Mouse (Mus musculus): Measurements from ENCODE around the gene Hnrnpab.

Hnrnpab gene

DNA sequence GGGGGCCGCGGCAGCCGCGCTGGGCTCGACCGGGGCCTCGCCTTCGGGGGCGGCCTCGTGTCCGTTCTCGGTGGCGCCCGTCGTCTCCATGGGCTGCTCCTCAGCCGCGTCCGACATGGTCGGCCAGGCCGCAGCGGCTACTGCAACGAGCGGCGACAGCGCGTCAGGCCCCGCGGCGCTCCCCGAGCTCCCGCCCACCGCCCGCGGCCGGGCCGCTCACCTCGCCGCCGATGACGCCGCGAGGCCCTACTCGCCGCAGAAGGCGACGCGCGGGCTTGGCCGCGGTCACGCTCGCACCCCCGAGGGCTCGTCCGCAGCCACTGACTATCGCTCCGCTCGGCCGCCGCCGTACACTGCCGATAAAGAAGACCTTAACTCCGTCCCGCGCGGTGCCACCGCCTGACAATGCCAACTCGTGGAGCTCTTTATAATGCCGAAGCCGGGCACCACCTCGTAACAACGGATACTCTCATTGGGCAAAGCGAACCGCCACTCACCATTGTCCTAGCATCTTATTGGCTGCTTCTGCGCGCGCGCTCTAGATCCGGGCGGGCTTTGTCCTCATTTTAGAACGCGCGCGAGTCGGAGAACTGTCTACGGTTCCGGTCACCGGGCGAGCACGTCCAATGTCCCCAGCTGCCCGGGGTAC lies at the start of gene Hnrnpab:
Hnrnpab (minus strand) TSS at position 401 of the 649 bp plus-strand sequence.
- in situ Hi-C loops (cut with MboI, MseI), result no loop called here

DNA sequence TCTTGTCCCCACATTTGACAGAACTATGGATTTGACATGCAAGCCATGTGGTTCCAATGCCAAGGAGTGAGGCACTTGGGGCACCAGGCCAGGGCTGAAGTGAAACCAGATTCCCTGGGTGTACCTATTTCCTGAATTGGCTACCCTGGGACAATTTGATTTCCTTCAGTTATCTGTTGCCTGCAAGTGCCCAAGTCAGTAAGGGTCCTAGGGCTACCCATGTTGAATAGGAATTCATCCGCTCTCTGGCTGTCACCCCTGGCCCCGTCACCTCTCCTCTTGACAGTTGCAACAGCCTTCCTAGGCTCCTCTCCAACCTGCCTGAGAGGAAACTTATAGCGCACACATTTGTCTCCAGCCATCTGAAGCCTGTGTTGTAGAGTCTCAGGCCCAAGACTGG lies 48.2 kb upstream of the Hnrnpab start:
- in situ Hi-C loops (cut with MboI, MseI), result loop anchor here in 1 of 2 experiments (5.0 kb wide), 1 partner anchor 38 kb away; the partner anchor contains the start of gene Nhp2

DNA sequence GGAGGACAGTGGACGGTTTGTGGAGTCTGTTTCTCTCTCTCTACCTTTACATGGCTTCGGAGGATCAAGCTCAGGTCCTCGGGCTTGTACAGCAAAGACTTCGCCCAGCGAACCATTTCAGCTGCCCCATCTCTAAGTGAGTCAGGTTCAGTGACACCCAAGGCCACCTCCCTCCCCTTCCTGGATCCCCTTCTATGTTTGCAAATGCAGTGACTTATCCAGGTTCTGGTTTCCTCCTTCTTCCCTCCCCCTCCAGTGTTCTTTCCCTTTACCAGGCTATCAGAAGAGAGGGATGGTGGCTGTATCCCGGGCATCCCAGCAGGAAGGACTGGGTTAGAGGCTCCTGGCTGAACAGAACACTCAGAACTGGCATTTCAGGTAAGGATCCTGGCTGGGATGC lies 47.1 kb upstream of the Hnrnpab start:
- in situ Hi-C loops (cut with MboI, MseI), result loop anchor here in 1 of 2 experiments (5.0 kb wide), 1 partner anchor 36 kb away; the partner anchor contains the start of gene Nhp2

DNA sequence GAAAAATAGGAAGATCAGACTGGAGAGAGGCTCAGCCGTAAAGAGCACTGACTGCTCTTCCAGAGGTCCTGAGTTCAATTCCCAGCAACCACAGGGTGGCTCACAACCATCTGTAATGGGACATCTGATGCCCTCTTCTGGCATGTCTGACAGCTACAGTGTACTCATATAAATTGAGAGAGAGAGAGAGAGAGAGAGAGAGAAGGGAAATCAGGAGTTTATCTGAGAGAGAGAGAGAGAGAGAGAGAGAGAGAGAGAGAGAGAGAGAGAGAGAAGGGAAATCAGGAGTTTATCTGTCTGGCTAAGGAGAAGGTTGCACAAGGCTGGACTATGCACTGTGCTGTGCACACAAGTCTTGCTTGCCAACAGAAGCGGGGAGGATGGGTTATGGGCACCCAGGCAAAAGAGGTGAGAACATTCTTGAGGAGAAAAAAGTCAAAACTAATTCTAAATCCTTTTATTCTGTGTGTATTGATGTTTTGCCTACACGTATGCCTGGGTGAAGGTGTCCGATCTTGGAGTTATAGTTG lies 46.3 kb upstream of the Hnrnpab start:
- in situ Hi-C loops (cut with MboI, MseI), result loop anchor here in 1 of 2 experiments (5.0 kb wide), 1 partner anchor 36 kb away; the partner anchor contains the start of gene Nhp2

DNA sequence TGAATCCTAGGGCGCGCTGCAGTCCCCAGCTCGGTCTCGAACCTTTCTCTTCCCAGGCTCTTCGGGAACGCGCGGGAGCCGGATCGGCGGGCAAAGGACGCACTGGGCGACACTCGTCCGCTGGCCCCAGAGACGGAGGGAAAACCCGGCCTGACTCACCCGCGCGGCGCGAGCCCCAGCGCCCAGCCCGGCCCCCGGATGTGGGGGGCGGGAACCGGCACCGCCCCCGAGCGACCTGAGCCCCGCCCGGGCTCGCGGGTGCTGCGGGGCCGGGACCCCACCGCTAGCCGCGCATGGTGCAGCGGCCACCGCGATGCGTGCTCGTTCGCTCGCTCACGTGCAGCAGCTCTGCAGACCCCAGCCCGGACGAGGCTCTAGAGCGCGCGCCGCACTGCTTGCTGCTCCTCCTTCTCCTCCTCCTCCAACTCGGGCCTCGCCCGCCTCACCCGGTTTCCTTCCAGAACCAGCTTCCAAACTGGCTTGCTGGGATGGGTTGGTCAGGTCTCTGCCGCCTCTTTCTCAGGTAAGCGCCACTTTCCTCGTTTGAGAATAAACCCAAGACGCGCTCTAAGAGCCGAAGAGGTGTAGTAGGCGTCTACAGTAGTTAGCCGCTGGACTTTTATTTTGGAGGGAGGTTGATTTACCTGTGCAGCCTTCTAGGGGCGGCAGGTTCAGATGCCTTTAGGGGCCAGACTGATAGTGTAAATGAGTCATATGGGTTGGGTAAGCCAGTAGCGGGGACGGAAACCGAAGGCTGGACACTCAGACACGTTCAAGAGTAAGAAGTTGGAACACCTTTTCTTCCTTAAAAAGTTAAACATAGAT lies 44.3 kb upstream of the Hnrnpab start, which contains the start of the genes N4bp3 and D930048N14Rik:
N4bp3 (minus strand) TSS at position 152 of the 825 bp plus-strand sequence.
D930048N14Rik (plus strand) TSS at position 264 of the 825 bp plus-strand sequence.
- in situ Hi-C loops (cut with MboI, MseI), result loop anchor here in 1 of 2 experiments (5.0 kb wide), 1 partner anchor 34 kb away; the partner anchor contains the start of gene Nhp2

- in situ Hi-C loops (cut with MboI, MseI), result loop anchor here in 1 of 2 experiments (5.0 kb wide), 1 partner anchor 33 kb away; the partner anchor contains the start of gene Nhp2
Observed at GRCm38 (mm10) chr11:51650261-51650660, 43.6 kb upstream of the Hnrnpab start.

DNA sequence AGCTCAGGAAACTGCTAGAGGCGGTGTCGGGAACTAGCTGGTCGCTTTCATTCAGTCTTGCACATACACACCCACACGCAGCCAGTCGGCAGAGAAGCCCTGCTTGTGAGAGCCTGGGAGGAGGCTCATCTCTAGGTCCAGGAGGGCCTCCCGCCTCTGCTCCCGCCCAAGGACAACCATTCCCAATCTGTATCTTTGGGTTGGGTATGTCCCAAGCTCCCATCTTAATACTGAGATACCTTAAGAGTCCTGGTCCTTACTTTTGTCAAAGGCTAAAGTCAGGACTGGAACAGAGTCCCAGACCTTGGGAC lies 43.2 kb upstream of the Hnrnpab start:
- in situ Hi-C loops (cut with MboI, MseI), result loop anchor here in 1 of 2 experiments (5.0 kb wide), 1 partner anchor 33 kb away; the partner anchor contains the start of gene Nhp2

DNA sequence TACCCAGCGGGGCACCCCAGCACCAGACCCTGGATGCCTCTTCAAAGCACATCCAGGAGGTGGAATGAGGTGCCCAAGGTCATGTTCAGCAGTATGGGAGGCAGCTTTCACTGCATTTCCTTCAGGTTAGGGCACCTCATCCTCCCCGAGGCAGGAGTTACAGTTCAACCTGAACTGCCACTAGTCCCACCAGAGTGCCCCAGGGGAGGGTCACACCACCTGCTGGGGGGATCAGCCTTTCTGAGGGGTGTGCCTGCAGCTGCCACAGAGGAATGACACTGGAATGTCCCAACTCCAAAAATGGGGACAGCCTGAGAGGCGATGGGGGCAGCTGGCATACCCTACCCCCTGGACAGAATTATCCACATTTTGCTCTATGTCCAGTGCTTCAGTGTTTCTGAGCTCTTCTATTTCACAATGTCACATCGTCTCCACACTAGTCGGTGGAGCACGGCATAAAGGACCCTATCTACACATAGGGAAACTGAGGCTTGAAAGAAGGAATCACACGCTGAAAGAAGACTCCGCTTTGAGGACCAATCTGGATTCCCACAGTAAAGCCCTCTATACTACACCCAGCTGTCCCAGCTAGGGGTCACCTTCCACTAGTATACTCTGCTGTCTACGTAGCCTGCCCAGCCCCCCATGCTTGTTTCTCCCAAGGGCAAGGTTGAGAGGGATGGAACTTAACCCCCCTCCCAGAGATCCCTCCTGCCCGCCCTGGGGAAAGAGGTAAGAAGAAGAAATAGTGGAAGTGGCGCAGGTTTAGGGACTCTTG lies 42.7 kb upstream of the Hnrnpab start:
- in situ Hi-C loops (cut with MboI, MseI), result no loop called here

DNA sequence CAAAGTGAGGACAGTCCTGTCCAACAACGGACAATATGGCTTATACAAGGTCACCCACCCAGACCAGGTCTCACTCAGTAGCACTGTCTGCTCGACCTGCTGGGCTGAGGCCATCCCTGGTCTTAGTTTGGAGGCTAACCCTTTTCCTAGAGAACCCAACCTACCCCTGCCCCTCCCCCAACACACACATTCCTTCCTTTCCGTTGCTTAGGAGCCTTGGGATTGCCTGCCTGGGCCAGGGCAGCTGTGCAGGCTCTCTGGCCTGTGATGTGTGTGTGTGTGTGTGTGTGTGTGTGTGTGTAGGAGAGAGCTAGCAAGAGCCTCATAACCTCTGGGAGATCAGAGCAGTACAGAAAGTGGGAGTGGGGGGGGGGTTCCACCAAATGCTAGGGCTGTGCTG lies 41.9 kb upstream of the Hnrnpab start:
- in situ Hi-C loops (cut with MboI, MseI), result no loop called here

DNA sequence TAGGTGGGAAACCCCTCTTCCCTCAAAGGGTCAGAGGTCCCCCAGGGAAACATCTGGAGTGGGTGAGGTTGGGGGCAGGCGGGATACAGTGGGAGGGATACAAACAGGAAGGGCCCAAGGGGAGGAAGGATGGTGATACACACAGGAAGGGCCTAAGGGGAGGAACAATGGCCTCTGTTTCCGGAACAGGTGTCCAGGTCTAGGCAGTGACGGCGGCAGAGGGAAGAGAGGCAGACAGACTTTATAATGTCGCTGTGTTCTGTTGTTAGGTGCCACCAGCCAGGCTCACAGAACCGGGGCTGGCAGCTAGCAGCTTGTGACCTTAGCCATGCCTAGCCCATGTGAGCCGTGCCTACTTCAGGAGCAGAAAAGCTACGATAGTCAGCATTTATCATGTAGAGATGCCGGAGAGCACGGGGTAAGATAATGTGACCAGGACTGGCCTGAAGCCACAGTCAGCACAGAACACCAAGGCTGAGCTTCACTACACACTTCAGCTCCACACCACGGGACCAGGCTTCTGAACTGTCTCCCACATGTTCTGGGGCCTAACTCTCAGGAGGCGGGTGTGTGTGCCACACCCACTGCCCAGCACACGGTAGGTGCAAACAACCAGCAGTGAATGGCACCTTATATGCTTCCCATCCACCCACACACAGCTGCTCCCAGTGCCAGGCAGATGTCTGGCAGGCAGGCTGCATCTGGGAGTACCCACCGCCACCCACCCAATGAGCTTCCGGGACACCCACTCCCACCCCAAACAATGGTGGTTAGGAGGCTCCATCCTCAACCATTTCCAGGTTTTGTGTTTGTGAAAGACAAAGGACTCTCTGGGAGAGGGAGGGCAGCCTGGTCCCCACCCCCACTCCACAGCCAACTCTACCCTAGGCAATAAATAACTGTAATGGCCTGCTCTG lies 40.4 kb upstream of the Hnrnpab start:
- in situ Hi-C loops (cut with MboI, MseI), result no loop called here

- in situ Hi-C loops (cut with MboI, MseI), result no loop called here
Observed at GRCm38 (mm10) chr11:51646245-51646644, 39.6 kb upstream of the Hnrnpab start.

DNA sequence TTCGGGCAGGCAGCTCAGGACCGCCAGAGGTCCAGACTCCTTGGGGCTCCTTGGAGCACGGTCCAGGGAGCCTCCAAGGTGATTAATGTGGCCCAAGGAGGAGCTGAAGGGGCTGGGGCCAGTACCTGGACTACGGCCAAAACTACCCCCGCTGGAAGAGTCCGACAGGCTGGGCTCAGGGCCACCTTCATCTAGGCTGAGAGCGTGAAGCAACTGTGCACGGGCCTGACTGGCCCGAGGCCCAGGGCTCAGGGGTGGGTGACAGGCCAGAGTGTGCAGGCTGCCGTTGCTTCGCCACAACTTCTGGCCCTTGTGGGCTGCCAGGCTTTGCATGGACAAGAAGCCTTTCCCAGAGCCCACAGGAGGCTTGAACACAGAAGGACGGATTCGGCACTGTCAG lies 38.6 kb upstream of the Hnrnpab start:
- in situ Hi-C loops (cut with MboI, MseI), result no loop called here

- in situ Hi-C loops (cut with MboI, MseI), result loop anchor here in 1 of 2 experiments (5.0 kb wide), 1 partner anchor 43 kb away; the partner anchor contains the start of gene 0610009B22Rik
Observed at GRCm38 (mm10) chr11:51644217-51644616, 37.6 kb upstream of the Hnrnpab start.

DNA sequence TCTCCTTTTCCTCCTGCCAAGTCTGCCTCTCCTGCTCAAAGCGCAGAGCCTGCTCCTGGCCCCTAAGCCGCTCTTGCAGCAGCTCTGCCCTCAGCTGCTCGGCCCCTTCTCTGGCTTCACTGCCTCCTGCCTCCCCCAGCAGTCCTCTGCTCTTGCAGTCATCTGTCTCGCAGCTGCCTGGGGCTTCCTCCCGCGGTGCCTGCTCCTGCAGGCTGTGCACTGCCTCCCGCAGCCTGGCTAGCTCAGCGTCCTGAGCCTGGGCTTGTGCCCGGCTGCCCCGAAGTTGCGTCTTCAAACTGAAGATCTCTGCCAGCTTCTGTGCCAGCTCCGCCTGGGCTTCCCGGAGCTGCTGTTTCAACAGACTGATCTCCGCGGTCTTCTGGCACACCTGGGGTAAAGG lies 37.1 kb upstream of the Hnrnpab start:
- in situ Hi-C loops (cut with MboI, MseI), result loop anchor here in 1 of 2 experiments (5.0 kb wide), 1 partner anchor 44 kb away; the partner anchor contains the start of gene 0610009B22Rik

DNA sequence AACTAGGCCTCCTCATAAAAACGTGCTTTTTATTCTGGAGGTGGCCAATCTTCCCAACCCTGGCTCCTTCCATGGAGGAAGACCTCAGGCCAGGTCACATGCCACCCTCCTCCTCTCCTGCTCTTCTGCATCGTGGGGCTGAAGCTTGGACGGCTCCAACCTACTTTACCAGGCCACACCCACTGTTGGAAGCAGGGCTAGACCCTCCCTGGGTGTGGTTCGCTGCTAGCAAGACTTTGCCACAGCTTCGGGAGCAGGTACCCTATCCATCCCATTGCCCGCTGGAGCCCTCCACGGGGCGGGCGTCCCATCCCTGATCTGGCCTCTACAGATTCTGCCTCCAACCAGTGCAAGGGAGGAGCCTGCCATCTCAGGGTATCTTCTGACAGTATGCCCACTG lies 36.6 kb upstream of the Hnrnpab start:
- in situ Hi-C loops (cut with MboI, MseI), result loop anchor here in 1 of 2 experiments (5.0 kb wide), 1 partner anchor 44 kb away; the partner anchor contains the start of gene 0610009B22Rik

GRCm38 (mm10) chr11:51640748-51641147 lies 34.1 kb upstream of the Hnrnpab start:
- in situ Hi-C loops (cut with MboI, MseI), result loop anchor here in 1 of 2 experiments (5.0 kb wide), 1 partner anchor 47 kb away; the partner anchor contains the start of gene 0610009B22Rik

DNA sequence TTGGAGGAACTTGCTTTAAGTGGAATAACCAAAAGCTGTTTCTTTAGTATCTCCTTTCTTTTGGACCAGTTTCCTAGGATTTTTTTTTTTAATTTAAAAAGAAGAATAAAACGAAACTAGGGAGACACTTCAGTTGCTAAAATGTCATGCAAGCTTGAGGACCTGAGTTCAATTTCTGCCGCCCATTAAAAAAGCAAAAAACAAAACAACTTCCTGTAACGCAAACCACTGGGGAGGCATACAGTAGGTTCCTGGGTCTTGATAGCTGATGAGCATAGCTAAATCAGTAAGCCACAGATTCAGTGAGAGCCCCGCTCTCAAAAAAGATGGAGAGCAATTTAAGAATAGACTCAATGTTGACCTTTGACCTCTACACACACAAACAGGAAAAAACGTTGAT lies 31.9 kb upstream of the Hnrnpab start:
- in situ Hi-C loops (cut with MboI, MseI), result no loop called here

- in situ Hi-C loops (cut with MboI, MseI), result no loop called here
Observed at GRCm38 (mm10) chr11:51637971-51638414, 31.3 kb upstream of the Hnrnpab start.

- in situ Hi-C loops (cut with MboI, MseI), result no loop called here
Observed at GRCm38 (mm10) chr11:51636323-51636684, 29.7 kb upstream of the Hnrnpab start.

Measured in T-helper 17 cell (primary cell).